Mouse (Mus musculus) midbrain, embryonic 11.5 days (tissue): ENCODE data around the gene Trp53rkb. TPM values are rescaled to one million over a fixed set of nuclear protein-coding genes. Genes with fewer than 3 reads are reported as not detected.
"Not testable (repeated sequence)": the region's sequence is repeated elsewhere in the genome, so short reads cannot be mapped to it uniquely, and the experiment has no call there.

ENCODE experiments used
- ATAC-seq: fragments of 200-750 bp; cut with Nextera tagmentation; 2 replicates; pipeline ENCODE4 v1.8.0; 2017; ENCODE audit warnings: moderate TSS enrichment, moderate library complexity; ENCODE audit not compliant: low FRiP score
- DNase-seq: peaks from one replicate; pipeline ENCODE4 v3.0.0; 2015; ENCODE audit warnings: low spot score; ENCODE audit errors: missing footprints
- H3K27ac ChIP-seq: fragments of 300-500 bp; sonication (generic); 2 replicates; pipeline ENCODE4 v1.5.1; 2014; ENCODE audit warnings: low read depth, low read length
- H3K27me3 ChIP-seq: fragments of 300-500 bp; sonication (generic); 2 replicates; pipeline ENCODE4 v1.6.1; 2014; ENCODE audit warnings: mild to moderate bottlenecking, low read length, moderate library complexity, mixed read lengths; ENCODE audit not compliant: control insufficient read depth, insufficient read depth
- H3K36me3 ChIP-seq: fragments of 300-500 bp; sonication (generic); 2 replicates; pipeline ENCODE4 v1.6.1; 2014; ENCODE audit warnings: mild to moderate bottlenecking, low read length, moderate library complexity, mixed read lengths; ENCODE audit not compliant: control insufficient read depth, insufficient read depth
- H3K4me1 ChIP-seq: fragments of 300-500 bp; sonication (generic); 2 replicates; pipeline ENCODE4 v1.6.1; 2014; ENCODE audit warnings: low read length; ENCODE audit not compliant: control insufficient read depth, insufficient read depth
- H3K4me2 ChIP-seq: fragments of 300-500 bp; sonication (generic); 2 replicates; pipeline ENCODE4 v1.6.1; 2014; ENCODE audit warnings: mild to moderate bottlenecking, moderate library complexity
- H3K4me3 ChIP-seq: fragments of 300-500 bp; sonication (generic); 2 replicates; pipeline ENCODE4 v1.5.1; 2014; ENCODE audit warnings: low read depth, low read length
- H3K9ac ChIP-seq: fragments of 300-500 bp; sonication (generic); 2 replicates; pipeline ENCODE4 v1.6.1; 2014; ENCODE audit warnings: low read length
- H3K9me3 ChIP-seq: fragments of 300-500 bp; sonication (generic); 2 replicates; pipeline ENCODE4 v1.6.1; 2016; ENCODE audit warnings: low read length; ENCODE audit not compliant: control insufficient read depth
- WGBS: fragments of 180-500 bp; shearing (Covaris S2); extraction: QIAGEN DNeasy Blood & Tissue Kit; methylation state at CpG from one replicate; pipeline ENCODE4 v1.1.7; 2014; 5-methylcytosine and 5-hydroxymethylcytosine counted together
- polyA plus RNA-seq: library from polyadenylated mRNA; unstranded; fragments of >200 nt; fragmentation: Nextera tagmentation; extraction: Ambion mirVana; gene quantifications from 2 replicates; pipeline ENCODE4 v1.2.1, GENCODE M21; 2014

The Trp53rkb gene
- polyA plus RNA-seq, 1 experiment from 2014 or later: 10.8 TPM

DNA sequence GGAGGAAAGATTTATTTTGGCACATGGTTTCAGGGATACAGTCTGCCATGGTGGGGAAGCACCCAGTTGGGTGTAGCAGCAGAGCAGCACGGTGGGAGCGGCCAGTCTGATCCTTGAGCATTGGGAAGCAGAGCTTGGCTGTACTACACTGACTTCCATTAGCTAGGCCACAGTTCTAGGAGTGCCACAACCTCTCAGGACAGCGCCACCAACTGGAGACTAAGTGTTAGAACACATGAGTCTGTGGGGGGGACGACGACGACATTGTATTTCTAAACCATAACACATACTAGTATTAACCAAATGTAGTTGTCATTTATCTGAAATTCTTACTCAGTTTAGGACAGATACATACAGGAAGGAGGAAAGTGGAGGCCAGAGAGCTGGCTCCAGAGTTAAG, 8.0 kb upstream of the Trp53rkb start:
- H3K9ac ChIP-seq: no peak overlapping the region
- peaks cover 11% of the 10 kb centered on the region; the same call in 1 of the 2 replicates for H3K4me1 ChIP-seq
- 79% methylated on average over 6 of the region's 6 CpGs for WGBS
- no peak overlapping the region for H3K4me3 ChIP-seq
- no peak overlapping the region for H3K27ac ChIP-seq
- H3K36me3 ChIP-seq: no peaks in the 10 kb centered on the region
- ATAC-seq (no peak), DNase-seq (no peak)
- no peaks in the 10 kb centered on the region; the same call in 1 of the 2 replicates for H3K27me3 ChIP-seq
- H3K9me3 ChIP-seq: no peaks in the 10 kb centered on the region
- H3K4me2 ChIP-seq: no peak overlapping the region

GRCm38 (mm10) chr2:166786353-166787004, 5.9 kb upstream of the Trp53rkb start:
- Histone ChIP-seq H3K9me3 (no peaks in the 10 kb centered on the region), H3K4me2 (peak overlapping the region; percentile 87), H3K4me3 (peak overlapping the region; percentile 57), H3K9ac (peak overlapping the region; percentile 73), H3K4me1 (peaks cover 8% of the 10 kb centered on the region; the same call in 1 of the 2 replicates), H3K27me3 (no peaks in the 10 kb centered on the region; the same call in 1 of the 2 replicates), H3K36me3 (no peaks in the 10 kb centered on the region), H3K27ac (no peak overlapping the region)
- DNase-seq: peak; percentile 99
- peak; percentile 97 for ATAC-seq
- WGBS: under 1% methylated on average over 35 of the region's 35 CpGs

- H3K9ac ChIP-seq: no peak overlapping the region
- no peaks in the 10 kb centered on the region; the same call in 1 of the 2 replicates for H3K36me3 ChIP-seq
- no peaks in the 10 kb centered on the region for H3K9me3 ChIP-seq
- H3K4me2 ChIP-seq: no peak overlapping the region
- peaks cover 24% of the 10 kb centered on the region for H3K4me1 ChIP-seq
- H3K27me3 ChIP-seq: no peaks in the 10 kb centered on the region
- 80% methylated on average over 5 of the region's 5 CpGs for WGBS
- H3K4me3 ChIP-seq: no peak overlapping the region
- DNase-seq (peak; percentile 81), ATAC-seq (no peak)
- H3K27ac ChIP-seq: peak overlapping the region; percentile 72; the same call in 1 of the 2 replicates
Observed at GRCm38 (mm10) chr2:166791738-166792137, 593 bp upstream of the Trp53rkb start.

- Histone ChIP-seq H3K4me3 (peak overlapping the region; percentile 78), H3K36me3 (peaks cover 10% of the 10 kb centered on the region), H3K27ac (peak overlapping the region; percentile 72; the same call in 1 of the 2 replicates), H3K9ac (peak overlapping the region; percentile 86), H3K4me1 (peaks cover 21% of the 10 kb centered on the region), H3K4me2 (peak overlapping the region; percentile 56)
- WGBS: under 1% methylated on average over 76 of the region's 76 CpGs
- not testable (repeated sequence) for H3K27me3 ChIP-seq, H3K9me3 ChIP-seq
- DNase-seq: peak; percentile 97
- peak; percentile 72 for ATAC-seq
Observed at GRCm38 (mm10) chr2:166793542-166794214, 1.3 kb downstream of the Trp53rkb start.

- peaks cover 10% of the 10 kb centered on the region for H3K36me3 ChIP-seq
- no peak overlapping the region for H3K4me3 ChIP-seq
- DNase-seq (no peak), ATAC-seq (no peak)
- no peak overlapping the region for H3K9ac ChIP-seq
- H3K27me3 ChIP-seq: no peaks in the 10 kb centered on the region; the same call in 1 of the 2 replicates
- 82% methylated on average over 11 of the region's 11 CpGs for WGBS
- H3K9me3 ChIP-seq: no peaks in the 10 kb centered on the region
- H3K4me1 ChIP-seq: no peaks in the 10 kb centered on the region
- H3K27ac ChIP-seq: no peak overlapping the region
- H3K4me2 ChIP-seq: no peak overlapping the region
Observed at GRCm38 (mm10) chr2:166799615-166800472, 7.5 kb downstream of the Trp53rkb start.

GRCm38 (mm10) chr2:166800473-166800857, 8.1 kb downstream of the Trp53rkb start:
- ATAC-seq (no peak), DNase-seq (no peak)
- H3K4me1 ChIP-seq: no peaks in the 10 kb centered on the region
- no peak overlapping the region for H3K4me2 ChIP-seq
- no peak overlapping the region for H3K27ac ChIP-seq
- 89% methylated on average over 7 of the region's 7 CpGs for WGBS
- H3K4me3 ChIP-seq: no peak overlapping the region
- H3K36me3 ChIP-seq: peaks cover 10% of the 10 kb centered on the region
- H3K9ac ChIP-seq: no peak overlapping the region
- no peaks in the 10 kb centered on the region for H3K9me3 ChIP-seq
- H3K27me3 ChIP-seq: no peaks in the 10 kb centered on the region; the same call in 1 of the 2 replicates

- Histone ChIP-seq H3K27ac (no peak overlapping the region), H3K9me3 (no peaks in the 10 kb centered on the region), H3K4me1 (peaks cover 5% of the 10 kb centered on the region), H3K4me3 (no peak overlapping the region), H3K9ac (no peak overlapping the region), H3K27me3 (no peaks in the 10 kb centered on the region; the same call in 1 of the 2 replicates), H3K36me3 (peaks cover 10% of the 10 kb centered on the region), H3K4me2 (no peak overlapping the region)
- DNase-seq (peak; percentile 44), ATAC-seq (no peak)
- WGBS: 72% methylated on average over 2 of the region's 2 CpGs
Observed at GRCm38 (mm10) chr2:166801436-166801835, 9.1 kb downstream of the Trp53rkb start.

- no peak overlapping the region for H3K27ac ChIP-seq
- WGBS: 94% methylated on average over 3 of the region's 3 CpGs
- DNase-seq (peak; percentile 17), ATAC-seq (no peak)
- H3K4me3 ChIP-seq: no peak overlapping the region
- H3K36me3 ChIP-seq: no peaks in the 10 kb centered on the region
- peaks cover 7% of the 10 kb centered on the region for H3K4me1 ChIP-seq
- no peak overlapping the region for H3K9ac ChIP-seq
- H3K4me2 ChIP-seq: no peak overlapping the region
- H3K27me3 ChIP-seq: no peaks in the 10 kb centered on the region; the same call in 1 of the 2 replicates
- no peaks in the 10 kb centered on the region for H3K9me3 ChIP-seq
Observed at GRCm38 (mm10) chr2:166803298-166803697, 11.0 kb downstream of the Trp53rkb start.
